Mouse (Mus musculus): ENCODE measurements around the gene Ski.

Gene Ski

DNA sequence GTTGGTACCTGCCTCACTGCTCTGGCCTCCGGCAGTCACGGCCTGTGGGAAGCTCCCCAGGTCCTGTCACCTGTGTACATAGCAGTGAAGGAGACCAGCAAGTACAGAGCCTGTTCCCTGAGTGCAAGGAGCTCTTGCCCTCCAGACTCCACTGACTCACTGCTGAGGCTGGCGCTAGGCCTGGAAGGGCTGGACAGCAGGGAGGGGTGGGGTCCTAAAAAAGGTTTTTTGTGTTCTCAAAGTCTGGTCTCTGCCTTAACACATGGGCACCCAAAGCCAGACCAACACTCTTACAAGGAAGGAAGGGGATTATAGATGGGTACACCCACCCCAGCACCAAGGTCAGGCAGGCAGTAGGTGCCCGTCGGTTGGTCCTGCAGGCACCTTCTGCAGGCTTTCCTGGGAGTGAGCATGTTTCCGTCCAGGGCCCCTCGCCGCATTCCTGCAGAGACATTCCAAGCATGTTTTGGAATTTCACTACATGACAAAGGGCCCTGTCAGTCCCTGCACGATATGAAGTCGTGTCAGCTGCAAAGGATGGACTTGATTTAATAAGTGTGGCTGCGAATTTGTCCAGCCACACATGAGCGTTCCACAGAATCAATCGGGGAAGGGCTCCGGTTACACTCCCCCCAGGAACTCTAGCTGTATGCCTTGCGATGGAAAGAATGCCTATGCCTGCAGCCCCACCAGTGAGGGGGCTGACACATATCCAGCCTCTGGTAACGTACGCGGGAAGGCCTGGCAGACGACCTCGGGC lies 88.6 kb downstream of the Ski start:
- no peak for DNase-seq (ENCODE audit: low read depth in 1 of 2, low spot score in 2 of 2)

DNA sequence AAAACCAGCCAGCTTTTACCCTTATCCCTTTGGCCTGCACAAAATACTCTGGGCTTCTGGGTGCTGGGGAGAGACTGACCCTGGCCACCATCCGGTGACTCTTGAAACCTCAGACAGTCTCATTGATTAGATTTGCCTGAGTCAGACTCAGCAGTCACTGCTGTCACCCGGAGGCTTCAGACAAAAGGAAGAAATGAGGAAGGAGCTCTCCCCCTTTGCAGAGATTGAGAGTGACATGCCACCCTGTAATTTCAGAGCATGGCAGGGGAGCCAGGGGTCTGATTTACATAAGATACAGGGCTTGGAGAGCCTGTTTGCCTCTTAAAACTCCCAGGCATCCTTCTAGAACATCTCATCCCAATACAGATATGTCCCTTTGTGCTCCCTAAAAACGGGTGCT lies 89.2 kb downstream of the Ski start:
- DNase-seq (ENCODE audit: low read depth in 1 of 2, low spot score in 2 of 2): no peak

DNA sequence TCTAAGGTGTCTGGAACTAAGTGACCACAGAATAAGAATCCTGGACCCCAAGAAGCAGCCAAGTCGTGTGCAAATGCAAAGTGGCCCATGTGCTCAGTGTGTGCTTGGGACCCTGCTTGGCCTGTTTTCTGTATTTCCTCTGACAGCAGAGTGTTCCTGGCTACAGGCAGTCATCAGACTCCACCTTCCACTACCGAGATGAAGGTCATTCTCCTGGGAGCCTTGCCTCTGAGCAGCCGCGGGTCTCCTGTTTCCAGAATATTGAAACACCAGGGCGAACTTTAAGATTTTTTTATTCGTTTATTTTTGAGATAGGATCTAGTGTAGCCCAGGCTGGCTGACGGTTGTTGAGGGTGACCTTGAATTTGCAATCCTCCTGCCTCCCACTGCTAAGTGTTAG lies 91.8 kb downstream of the Ski start:
- DNase-seq (ENCODE audit: low read depth in 1 of 2, low spot score in 2 of 2): no peak

DNA sequence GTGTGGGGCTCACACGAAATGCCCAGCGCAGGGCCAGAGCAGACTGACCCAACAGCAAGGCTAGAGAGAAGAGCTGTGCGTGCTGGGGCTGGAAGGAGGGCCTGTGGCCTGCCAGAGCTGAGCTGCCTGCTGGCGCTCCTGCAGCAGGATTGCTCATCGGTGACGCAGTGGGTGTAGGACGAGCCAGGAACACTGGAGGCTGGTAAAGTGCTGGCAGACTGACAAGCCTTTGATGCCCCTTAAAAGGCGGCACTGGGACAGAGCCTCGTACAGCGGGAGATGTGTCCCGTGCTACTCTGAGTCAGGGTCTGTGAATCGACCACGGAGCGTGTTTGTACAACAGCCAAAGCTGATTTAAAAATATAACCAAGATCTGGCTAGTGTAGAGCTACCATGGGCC lies 92.4 kb downstream of the Ski start:
- no peak for DNase-seq (ENCODE audit: low read depth in 1 of 2, low spot score in 2 of 2)

DNA sequence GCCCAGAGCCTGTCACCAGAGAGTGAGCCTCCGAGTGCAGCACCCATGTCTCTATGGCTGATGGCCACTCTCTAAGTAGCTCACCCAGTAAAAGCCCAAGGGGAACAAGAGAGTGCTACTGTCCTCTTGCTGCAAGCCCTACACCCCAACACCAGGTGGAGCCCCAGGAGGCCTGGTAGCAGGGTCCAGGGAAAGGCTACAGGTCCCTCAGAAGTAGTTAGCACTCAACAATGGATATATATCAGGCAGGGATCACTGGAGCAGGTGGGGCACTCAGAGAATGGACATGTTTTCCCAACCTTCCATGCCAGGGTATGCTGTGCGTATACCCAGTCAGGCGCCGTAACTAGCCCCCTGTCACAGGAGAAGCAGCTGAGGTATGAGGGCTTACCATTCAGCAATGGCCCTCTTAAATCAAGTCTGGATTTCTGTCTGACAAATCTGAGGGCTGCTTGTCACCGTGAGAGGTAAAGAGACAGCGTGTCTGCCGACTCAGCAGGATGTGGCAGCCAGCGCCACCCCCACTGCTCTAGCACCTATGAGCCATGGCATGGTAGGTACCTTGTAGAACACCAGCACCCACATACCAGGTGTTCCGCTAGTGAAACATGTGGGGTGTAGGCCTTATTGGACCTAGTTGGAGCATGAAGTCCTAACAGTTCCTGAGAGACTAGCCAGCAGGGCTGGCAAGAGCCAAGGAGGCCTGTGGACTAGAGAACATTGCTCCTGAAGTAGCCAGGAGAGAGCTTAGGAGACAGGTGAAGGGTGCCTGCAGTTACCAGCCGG lies 93.1 kb downstream of the Ski start:
- no peak for DNase-seq (ENCODE audit: low read depth in 1 of 2, low spot score in 2 of 2)

DNA sequence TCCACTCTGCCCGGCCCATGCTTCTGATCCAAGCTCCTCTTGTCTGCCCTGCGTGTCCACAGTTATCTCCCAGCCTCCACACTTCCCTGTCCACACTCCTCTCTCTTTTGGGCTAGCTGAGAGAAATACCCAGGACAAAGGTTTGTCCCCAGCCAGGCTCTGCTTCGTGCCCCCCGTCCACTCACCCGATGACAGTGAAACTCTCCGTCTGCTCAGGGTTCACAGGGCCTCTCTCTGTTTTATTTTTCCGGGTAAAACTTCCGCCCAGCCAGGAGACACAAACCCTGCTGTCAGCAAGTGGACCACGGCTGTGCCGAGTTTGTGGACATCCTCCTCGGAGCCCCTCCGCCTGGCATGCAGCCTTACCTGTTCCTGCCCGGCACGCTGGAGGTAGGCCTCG lies 94.0 kb downstream of the Ski start:
- no peak for DNase-seq (ENCODE audit: low read depth in 1 of 2, low spot score in 2 of 2)

DNA sequence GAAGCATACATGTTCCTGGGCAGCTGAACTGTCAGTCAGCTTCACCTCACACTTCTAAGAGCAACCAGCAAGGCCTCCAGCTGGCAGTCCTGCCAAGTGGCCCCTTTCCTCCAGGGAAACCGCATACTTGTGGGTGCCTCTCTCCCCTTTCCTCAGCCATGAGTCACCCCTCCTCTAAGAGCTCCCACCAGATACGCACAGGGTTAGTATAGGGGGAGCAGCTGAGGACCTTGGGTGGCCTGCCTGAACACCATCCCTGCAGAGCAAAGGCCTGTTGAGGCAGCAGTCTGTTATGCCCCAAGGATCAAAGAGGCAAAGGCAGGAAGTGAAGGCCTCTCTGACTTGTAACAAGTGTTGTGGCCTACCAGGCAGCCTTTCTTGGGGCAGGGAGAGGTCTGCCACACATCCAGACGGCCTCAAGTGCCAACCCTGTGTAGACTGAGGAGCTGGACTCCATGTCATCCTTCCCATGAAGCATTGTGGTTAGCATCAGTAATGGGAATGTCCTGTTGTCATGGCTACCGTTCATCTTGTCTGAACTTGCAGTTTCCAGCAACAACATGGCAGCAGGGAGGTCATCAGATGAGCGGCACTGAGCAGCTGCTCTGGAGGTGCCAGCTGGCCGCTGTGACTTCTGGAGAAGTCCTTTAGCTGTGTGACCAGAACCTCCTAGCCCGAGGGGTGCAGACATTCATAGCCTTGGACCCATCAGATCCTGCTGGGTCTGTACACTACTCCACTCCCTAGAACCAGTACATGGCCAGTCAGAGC lies 95.6 kb downstream of the Ski start:
- no peak for DNase-seq (ENCODE audit: low read depth in 1 of 2, low spot score in 2 of 2)

DNA sequence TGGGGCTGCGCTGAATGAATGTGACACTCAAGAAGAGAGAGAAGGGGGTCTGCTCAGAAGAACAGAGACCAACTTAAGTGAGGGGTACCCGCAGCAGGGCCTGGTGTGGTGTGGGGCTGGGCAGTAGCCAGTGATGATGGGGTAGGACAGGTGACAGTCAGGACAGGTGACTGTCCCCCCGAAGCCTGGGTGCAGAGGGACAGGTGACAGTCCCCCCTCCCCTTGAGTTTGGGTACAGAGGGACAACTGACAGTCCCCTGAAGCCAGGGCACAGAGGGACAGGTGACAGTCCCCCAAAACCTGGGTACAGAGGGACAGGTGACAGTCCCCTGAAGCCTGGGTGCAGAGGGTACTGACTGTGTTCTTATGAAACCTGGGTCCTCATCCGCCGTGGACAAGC lies 96.2 kb downstream of the Ski start:
- no peak for DNase-seq (ENCODE audit: low read depth in 1 of 2, low spot score in 2 of 2)

DNA sequence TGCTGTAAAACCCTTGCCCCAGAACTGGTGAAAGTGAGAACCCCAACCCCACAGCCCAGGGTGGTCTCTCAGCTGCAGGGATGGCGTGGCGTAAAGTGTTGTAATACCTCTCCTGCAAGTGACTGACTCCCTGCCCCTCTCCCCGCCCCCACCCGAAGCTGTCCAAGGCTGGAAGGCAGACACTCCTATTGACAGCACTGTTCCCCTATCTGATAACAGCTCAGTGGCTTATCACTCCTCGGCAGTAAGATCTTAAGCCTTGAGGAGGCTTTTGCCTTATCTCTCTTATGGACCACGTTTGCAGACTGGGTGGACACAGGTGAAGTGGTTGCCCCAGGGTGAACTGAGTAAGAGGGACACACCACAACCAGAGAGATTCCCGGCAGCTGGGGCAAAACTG lies 97.1 kb downstream of the Ski start:
- DNase-seq (ENCODE audit: low read depth in 1 of 2, low spot score in 2 of 2): no peak

DNA sequence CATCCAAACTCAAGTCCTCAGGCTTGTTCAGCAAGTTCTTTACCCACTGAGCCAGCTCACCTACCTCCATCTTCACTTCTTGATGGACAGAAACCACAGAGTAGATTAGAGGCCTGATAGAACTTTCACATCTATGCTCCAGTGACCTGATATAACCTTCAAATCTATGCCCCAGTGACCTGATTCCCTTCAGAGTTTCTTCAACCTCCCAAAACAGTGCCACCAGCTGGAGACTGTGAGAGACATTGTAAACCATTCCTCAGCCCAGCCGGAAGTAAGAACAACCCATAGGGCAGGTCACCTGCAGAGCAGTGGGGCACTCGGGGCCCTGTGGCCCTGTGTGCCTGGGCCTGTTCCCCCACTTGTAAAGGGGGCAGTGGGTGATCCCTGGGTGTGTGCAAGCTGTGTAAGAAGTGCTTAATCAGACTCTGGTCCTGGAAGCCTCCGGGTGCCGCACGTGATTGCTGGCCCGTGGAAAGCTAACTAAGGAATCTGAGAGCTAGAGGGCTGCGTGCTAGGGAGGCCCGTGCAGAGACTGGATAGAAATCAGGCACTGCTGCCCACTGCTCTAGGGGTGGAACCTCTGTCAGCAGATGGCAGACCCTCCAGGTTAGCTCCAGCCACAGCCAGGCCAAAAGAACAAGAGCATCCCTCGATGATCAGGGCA lies 98.4 kb downstream of the Ski start:
- no peak for DNase-seq (ENCODE audit: low read depth in 1 of 2, low spot score in 2 of 2)

DNA sequence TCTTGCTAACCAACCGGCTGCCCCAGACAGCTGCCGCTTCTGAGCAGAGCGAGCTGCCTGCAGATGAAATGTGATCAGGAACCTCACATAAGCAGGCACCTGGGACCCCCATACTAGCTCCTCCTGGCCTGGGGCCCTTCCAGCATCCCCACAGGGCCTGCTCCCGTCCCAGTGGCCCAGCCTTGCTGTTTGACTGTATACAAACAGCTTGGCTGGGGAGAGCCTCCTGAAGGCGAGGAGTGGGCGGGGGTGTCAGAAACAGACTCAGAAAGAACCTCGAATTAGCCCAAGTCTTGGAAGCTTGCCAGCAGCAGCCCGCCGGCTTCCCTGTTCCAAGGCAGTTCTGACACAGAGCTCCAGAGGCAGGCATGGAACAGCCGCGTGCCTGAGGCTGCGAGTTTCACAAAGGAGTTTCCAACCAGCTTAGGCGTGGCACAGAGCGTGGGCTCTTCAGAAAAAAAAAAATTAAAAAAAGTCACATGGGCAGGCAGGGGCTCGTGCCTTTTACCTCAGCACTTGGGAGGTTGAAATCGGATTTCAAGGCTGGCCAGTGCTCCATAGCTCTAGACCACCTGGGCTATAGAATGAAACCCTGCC lies 99.8 kb downstream of the Ski start:
- no peak for DNase-seq (ENCODE audit: low read depth in 1 of 2, low spot score in 2 of 2)

DNA sequence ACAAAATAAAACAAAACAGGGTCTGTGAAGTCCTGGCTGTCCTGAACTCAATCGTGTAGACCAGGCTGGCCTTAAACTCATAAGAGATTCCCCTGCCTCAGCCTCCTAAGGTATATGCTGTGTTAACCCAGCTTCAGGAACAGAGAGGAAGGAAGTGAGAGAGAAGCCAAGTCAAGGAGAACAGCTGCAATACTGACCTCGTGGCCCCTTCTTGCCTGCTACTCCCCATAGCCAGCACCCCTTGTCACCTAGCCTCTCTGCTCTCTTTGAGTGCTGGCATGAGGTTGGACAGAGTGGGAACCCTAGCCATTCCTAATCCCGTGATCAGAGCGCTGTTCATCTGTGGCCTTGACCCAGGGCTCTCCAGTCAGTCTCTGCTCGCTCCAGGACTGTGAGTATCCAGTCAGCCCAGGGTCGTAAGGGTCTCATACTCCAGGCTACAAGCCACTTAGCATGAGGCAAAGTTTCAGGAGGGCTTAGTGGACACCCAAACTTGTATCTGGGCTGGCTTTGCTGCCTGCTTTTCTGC lies 100.4 kb downstream of the Ski start:
- DNase-seq (ENCODE audit: low read depth in 1 of 2, low spot score in 2 of 2): no peak

DNA sequence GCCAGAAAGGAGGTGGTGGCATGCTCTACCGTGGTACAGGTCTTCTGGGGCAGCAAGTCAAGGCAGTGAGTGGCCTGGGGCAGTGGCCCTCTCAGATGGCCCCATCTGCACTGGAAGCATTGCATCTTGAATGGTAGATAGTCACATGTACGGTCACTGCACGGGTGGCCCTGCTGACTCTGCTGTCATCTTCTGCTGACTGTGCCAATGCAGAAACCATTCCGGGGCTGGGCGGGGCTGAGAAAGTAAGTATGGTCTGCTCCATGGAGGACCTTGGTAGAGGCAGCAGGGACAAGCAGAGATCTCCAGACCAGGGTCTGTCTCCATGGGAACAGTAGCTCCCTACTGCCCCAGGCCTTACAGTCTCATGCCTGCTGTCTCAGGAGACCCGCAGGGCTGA lies 101.2 kb downstream of the Ski start:
- no peak for DNase-seq (ENCODE audit: low read depth in 1 of 2, low spot score in 2 of 2)

DNA sequence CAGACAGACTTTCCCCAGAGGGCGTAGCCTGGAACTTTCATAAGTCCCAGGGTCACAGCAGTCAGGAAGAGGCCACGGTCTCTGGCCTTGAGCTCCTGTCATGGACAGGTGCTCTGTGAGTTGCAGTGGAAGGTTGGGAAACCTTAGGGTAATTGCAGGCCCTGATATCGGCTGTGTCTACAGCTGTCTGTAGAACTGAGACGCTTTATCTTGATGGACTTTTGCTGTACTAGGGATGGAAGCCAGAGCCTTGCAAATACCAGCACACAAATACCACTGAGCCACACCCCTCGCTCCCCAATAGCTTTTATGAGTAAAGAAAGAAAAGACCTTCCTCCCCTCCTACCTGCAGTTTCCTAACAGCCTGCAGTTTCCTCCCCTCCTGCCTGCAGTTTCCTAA lies 101.8 kb downstream of the Ski start:
- DNase-seq (ENCODE audit: low read depth in 1 of 2, low spot score in 2 of 2): no peak

DNA sequence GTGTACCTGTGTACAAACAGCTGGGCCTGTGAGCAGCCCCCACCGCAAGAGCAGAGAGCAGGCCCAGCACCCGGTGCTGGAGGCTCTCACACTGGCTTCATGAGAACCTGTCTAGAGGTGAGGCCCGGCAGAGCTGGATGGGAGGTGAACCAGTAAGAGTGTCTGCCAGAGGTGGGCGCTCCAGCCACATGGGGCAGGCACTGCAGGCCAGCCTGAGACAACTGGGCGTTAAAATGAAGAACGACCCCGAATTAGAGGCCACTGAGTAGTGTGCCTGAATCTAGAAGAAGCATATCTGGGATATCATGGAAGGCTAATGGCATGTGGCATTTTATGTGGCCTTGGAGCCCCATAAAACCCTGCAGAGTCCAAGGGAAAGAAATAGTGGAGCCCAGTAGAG lies 102.4 kb downstream of the Ski start:
- DNase-seq (ENCODE audit: low read depth in 1 of 2, low spot score in 2 of 2): no peak

DNA sequence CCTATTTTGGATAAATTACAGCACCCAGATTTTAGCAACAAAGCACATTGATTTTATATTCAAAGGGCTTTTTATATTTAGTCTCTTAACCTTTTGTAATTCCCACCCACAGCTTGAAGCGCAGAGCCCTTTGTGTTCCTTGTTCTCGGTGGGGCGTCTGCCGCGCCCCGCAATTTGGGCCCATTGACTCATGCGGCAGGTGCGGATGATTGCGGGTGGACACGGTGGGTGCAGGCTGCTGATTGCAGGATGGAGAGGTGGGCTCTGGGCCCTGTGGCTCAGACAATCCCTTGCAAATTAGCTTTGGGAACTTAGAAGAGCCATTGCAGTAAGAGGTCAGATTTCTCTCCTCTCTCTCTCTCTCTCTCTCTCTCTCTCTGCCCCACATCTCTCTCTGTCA lies 104.1 kb downstream of the Ski start:
- DNase-seq (ENCODE audit: low read depth in 1 of 2, low spot score in 2 of 2): no peak

DNA sequence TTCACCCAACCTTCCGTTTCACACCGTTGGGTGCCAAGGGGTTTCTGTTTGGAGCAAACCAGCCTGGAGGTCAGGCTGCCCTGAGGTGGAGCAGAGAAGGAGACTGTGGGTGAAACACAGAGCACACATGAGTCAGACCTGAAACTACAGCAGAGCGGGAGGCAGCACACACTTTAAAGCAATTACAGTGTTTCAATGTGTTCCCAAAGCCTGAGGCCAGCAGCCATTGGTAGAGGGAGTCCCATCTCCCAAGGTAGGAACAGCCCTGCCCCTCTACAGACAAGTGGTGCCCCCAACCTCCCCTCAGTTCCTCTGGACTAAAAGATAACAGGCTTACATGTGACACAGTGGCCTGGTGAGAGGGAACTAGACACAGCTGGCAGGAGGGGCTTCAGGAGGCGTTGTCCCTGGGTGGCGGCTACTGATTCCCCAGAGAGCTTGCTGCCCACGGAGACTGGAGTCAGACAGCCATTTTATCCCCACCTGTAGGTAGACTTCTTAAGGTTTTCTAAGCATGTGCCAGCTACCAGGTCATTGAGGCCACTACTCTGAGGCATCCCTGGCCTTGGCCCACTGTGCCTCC lies 104.9 kb downstream of the Ski start:
- DNase-seq (ENCODE audit: low read depth in 1 of 2, low spot score in 2 of 2): no peak

DNA sequence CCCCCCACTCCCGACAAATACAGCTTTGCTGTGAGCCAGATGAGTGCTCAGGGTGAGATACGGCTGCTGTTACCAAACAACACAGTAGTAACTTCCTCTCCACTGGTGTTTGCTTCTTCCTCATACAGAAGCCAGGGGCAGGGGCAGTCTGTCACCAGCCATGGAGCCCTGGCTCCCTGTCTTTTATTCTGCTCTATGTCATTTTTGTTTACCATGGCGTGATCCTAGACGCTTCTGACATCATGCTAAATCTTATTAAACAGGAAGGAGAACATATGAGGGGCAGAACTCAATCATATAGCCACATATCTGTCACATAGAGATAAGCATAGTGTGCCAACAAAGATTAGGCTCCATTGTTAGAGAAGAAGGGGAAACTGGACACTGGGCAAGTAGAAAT lies 105.8 kb downstream of the Ski start:
- DNase-seq (ENCODE audit: low read depth in 1 of 2, low spot score in 2 of 2): no peak

DNA sequence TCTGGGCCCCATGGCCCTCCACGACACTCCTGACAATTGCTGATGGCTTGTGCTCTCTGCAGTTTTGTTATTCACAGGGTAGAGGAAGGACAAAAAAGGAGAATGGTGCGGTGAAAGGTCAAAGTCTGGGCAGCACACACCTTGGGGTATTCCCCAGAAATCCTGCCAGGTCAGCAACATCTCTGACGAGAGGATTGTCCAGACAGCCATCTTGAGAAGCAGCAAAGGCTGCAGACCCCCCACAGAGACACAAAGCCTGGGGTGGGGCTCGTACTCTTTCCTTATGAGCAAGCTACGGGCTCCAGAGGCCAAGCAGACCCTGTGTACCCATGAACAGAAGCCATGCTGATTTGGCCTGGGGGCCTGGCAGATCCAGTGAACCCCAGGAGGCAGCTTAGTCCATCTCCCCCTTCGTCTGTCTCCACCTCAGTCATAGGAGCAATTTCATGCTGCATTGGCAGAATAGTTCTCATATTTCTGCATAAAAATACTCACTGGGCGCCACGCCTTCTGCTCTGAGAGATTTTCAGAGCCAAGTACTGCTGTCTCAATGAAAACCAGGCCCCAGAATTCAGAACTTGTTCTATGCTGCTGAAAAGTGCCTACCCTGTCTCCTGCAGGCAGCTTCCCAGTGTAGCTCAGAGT lies 108.5 kb downstream of the Ski start:
- no peak for DNase-seq (ENCODE audit: low read depth in 1 of 2, low spot score in 2 of 2)

DNA sequence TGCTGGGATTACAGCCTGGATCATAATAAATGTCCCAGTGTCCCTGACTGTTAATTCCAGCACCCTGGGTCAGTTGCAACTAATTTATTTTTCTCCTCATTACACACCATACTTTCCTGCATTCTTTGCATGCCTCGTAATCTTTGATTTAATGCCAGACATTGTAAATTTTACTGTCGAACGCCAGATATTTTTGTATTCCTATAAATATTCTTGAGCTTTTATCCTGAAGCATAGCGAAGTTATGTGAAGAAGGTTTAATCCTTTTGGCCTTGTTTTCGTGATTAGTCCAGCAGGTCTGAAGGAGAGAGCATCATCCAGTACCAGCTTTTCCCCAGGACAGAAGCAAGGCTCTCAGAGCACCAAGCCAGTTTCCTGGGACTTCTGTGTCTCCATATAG lies 112.9 kb downstream of the Ski start:
- no peak for DNase-seq (ENCODE audit: low read depth in 1 of 2, low spot score in 2 of 2)
